Mouse (Mus musculus) CH12F3 (cell line): Measurements from ENCODE around the gene Hspb11.

Experiments used
- in situ Hi-C: fragments of 300-500 bp; cut with MboI; formaldehyde crosslinking; loops from 2 replicates; pipeline ENCODE4 v1.14.3; 2020; ENCODE audit warnings: low sequenced_read_pairs

Gene Hspb11

GRCm38 (mm10) chr4:107248061-107248460, 5.3 kb upstream of the Hspb11 start:
- in situ Hi-C loops: loop anchor here (10.0 kb wide), 1 partner anchor 97 kb away; no protein-coding TSS in a partner anchor

- in situ Hi-C loops: loop anchor here (10.0 kb wide), 1 partner anchor 95 kb away; no protein-coding TSS in a partner anchor
Measured at GRCm38 (mm10) chr4:107249471-107249870, 3.9 kb upstream of the Hspb11 start.

- in situ Hi-C loops: no loop called here
Measured at GRCm38 (mm10) chr4:107250494-107250893, 2.9 kb upstream of the Hspb11 start.

GRCm38 (mm10) chr4:107252522-107252921, 871 bp upstream of the Hspb11 start:
- in situ Hi-C loops: no loop called here

- in situ Hi-C loops: no loop called here
Measured at GRCm38 (mm10) chr4:107254414-107254813, 1.0 kb downstream of the Hspb11 start.

GRCm38 (mm10) chr4:107260001-107260400, 6.6 kb downstream of the Hspb11 start:
- in situ Hi-C loops: no loop called here

GRCm38 (mm10) chr4:107273683-107274082, 20.3 kb downstream of the Hspb11 start:
- in situ Hi-C loops: no loop called here

GRCm38 (mm10) chr4:107274511-107274910, 21.1 kb downstream of the Hspb11 start:
- in situ Hi-C loops: no loop called here

GRCm38 (mm10) chr4:107278188-107278707, 24.9 kb downstream of the Hspb11 start:
- in situ Hi-C loops: no loop called here

GRCm38 (mm10) chr4:107280843-107281475, 27.6 kb downstream of the Hspb11 start:
- in situ Hi-C loops: no loop called here

- in situ Hi-C loops: no loop called here
Measured at GRCm38 (mm10) chr4:107285446-107286200, 32.2 kb downstream of the Hspb11 start.

- in situ Hi-C loops: no loop called here
Measured at GRCm38 (mm10) chr4:107286386-107286785, 33.0 kb downstream of the Hspb11 start.

GRCm38 (mm10) chr4:107287517-107287916, 34.1 kb downstream of the Hspb11 start:
- in situ Hi-C loops: no loop called here

- in situ Hi-C loops: no loop called here
Measured at GRCm38 (mm10) chr4:107291611-107292272, 38.3 kb downstream of the Hspb11 start.

GRCm38 (mm10) chr4:107292273-107292662, 38.9 kb downstream of the Hspb11 start:
- in situ Hi-C loops: no loop called here

GRCm38 (mm10) chr4:107298071-107298606, 44.7 kb downstream of the Hspb11 start:
- in situ Hi-C loops: no loop called here

GRCm38 (mm10) chr4:107299779-107300340, 46.5 kb downstream of the Hspb11 start:
- in situ Hi-C loops: no loop called here

- in situ Hi-C loops: no loop called here
Measured at GRCm38 (mm10) chr4:107300371-107300770, 47.0 kb downstream of the Hspb11 start.

GRCm38 (mm10) chr4:107300902-107301555, 47.6 kb downstream of the Hspb11 start:
- in situ Hi-C loops: no loop called here

- in situ Hi-C loops: no loop called here
Measured at GRCm38 (mm10) chr4:107302221-107302620, 48.8 kb downstream of the Hspb11 start.
